In the genomic region with DNA sequence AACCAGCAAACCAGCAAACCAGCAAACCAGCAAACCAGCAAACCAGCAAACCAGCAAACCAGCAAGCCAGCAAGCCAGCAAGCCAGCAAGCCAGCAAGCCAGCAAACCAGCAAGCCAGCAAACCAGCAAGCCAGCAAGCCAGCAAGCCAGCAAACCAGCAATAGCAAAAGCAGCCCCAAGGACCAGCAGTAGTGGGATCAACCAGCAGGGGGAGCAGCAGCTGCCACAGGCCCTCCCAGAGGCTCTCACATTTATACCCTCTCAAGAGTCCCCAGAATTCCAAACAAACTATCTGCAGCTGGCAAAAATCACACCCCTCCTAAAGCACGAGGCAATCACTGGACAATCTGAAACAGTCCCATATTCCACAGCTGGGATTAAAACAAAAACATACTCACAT, we compare ENCODE assay signal across 9 mouse cellular contexts.
DNase-seq lines count a peak whose midpoint lies in the region; ATAC-seq lines count a peak whose summit lies in the region.
"Had no signal": no experiment of that assay in that cellular context is flagged by ENCODE, and none has a peak within 500 bp of the region (broad histone marks: within the 10 kb centered on the region; RNA-seq: fewer than 3 reads in every experiment).

No protein-coding gene starts in this region.

- no peak overlapping the region for H3K4me2 ChIP-seq in forebrain, embryonic 11.5 days (ENCODE audit: low read depth, low read length, severe bottlenecking)
- H3K4me2 ChIP-seq in forebrain, embryonic 12.5 days: no peak overlapping the region
- H3K4me2 ChIP-seq: limb, embryonic 13.5 days had no signal

- no peak overlapping the region for H3K9ac ChIP-seq in forebrain, embryonic 11.5 days (ENCODE audit: low read length)
- no peak overlapping the region for H3K9ac ChIP-seq in forebrain, embryonic 12.5 days
- H3K9ac ChIP-seq: limb, embryonic 13.5 days had no signal

- no peaks in the 10 kb centered on the region for H3K4me1 ChIP-seq in forebrain, embryonic 11.5 days (replicated peaks; ENCODE audit: control insufficient read depth, insufficient read depth, low read length)
- H3K4me1 ChIP-seq in forebrain, embryonic 12.5 days: peaks cover 10% of the 10 kb centered on the region
- H3K4me1 ChIP-seq: limb, embryonic 13.5 days had no signal

- no peaks in the 10 kb centered on the region for H3K36me3 ChIP-seq in forebrain, embryonic 11.5 days (ENCODE audit: control insufficient read depth, insufficient read depth, low read length)
- no peaks in the 10 kb centered on the region for H3K36me3 ChIP-seq in forebrain, embryonic 12.5 days (replicated peaks)
- no peaks in the 10 kb centered on the region for H3K36me3 ChIP-seq in splenic B cell, adult 2 months (ENCODE audit: control insufficient read depth, insufficient read depth, low read length, poor library complexity, severe bottlenecking)
- H3K36me3 ChIP-seq: limb, embryonic 13.5 days had no signal

- peak; percentile 88 for DNase-seq in forebrain, embryonic 11.5 days (ENCODE audit: low spot score)
- DNase-seq in CD8-positive naive resting alpha-beta T cell, adult 2 months (ENCODE audit: low read depth in 2 of 2, low spot score in 2 of 2): peak; percentile 58 to 70
- DNase-seq in cerebellum, adult 11-12 months: peak; percentile 25
- peak; percentile 22 to 29 for DNase-seq in gastrocnemius, adult 8-10 months (ENCODE audit: low spot score in 2 of 2)
- peak; percentile 24 to 79 for DNase-seq in layer of hippocampus, adult 8-10 months (ENCODE audit: low spot score in 2 of 2)
- peak; percentile 43 for DNase-seq in lung, postnatal 25 days (ENCODE audit: low spot score)
- DNase-seq in splenic B cell, adult 2 months (ENCODE audit: low read depth, low spot score): peak; percentile 72

- 33% methylated on average over 1 of the region's 1 CpGs for WGBS in forebrain, embryonic 11.5 days
- 72% methylated on average over 1 of the region's 1 CpGs for WGBS in forebrain, embryonic 12.5 days

- ATAC-seq in forebrain, embryonic 11.5 days (replicated peaks; ENCODE audit: low FRiP score): no peak
- no peak for ATAC-seq in forebrain, embryonic 12.5 days (ENCODE audit: low FRiP score)

- no peaks in the 10 kb centered on the region; the same call in 1 of the 2 replicates for H3K27me3 ChIP-seq in forebrain, embryonic 11.5 days (ENCODE audit: control insufficient read depth, insufficient read depth, low read length)
- no peaks in the 10 kb centered on the region for H3K27me3 ChIP-seq in forebrain, embryonic 12.5 days
- no peaks in the 10 kb centered on the region for H3K27me3 ChIP-seq in splenic B cell, adult 2 months (ENCODE audit: control insufficient read depth, insufficient read depth, low read length, poor library complexity, severe bottlenecking)
- H3K27me3 ChIP-seq: limb, embryonic 13.5 days had no signal

- no peak overlapping the region for H3K4me3 ChIP-seq in forebrain, embryonic 11.5 days (ENCODE audit: low read depth, low read length)
- no peak overlapping the region for H3K4me3 ChIP-seq in forebrain, embryonic 12.5 days (replicated peaks)
- H3K4me3 ChIP-seq: limb, embryonic 13.5 days had no signal

- H3K9me3 ChIP-seq in forebrain, embryonic 11.5 days (ENCODE audit: control insufficient read depth, low read length): no peaks in the 10 kb centered on the region
- no peaks in the 10 kb centered on the region for H3K9me3 ChIP-seq in forebrain, embryonic 12.5 days
- H3K9me3 ChIP-seq: limb, embryonic 13.5 days had no signal

- H3K27ac ChIP-seq in forebrain, embryonic 11.5 days (ENCODE audit: low read depth, low read length): no peak overlapping the region
- H3K27ac ChIP-seq in forebrain, embryonic 12.5 days: no peak overlapping the region
- H3K27ac ChIP-seq: limb, embryonic 13.5 days had no signal

Comparison
In these comparisons a context has a peak if more than half of its experiments do, and no peak if none do; other contexts are left out.
1. DNase-seq: peak in every context shown above with its lines; median percentile 88 in forebrain, embryonic 11.5 days; 72 in splenic B cell, adult 2 months; 64 in CD8-positive naive resting alpha-beta T cell, adult 2 months; 52 in layer of hippocampus, adult 8-10 months; 43 in lung, postnatal 25 days; 26 in gastrocnemius, adult 8-10 months; 25 in cerebellum, adult 11-12 months.